Mouse (Mus musculus): Measurements from ENCODE around the gene Rusc2. TPM values are rescaled to one million over a fixed set of nuclear protein-coding genes. Genes with fewer than 3 reads are reported as not detected.

Rusc2 gene
- polyA plus RNA-seq, 1 experiment from 2014 or later, result 15.1 TPM

- Histone ChIP-seq H3K27me3 (ENCODE audit: control insufficient read depth, insufficient read depth, low read length) (no peaks in the 10 kb centered on the region), H3K9ac (ENCODE audit: low read length) (no peak overlapping the region), H3K36me3 (ENCODE audit: control insufficient read depth, insufficient read depth, low read length) (peaks cover 10% of the 10 kb centered on the region; the same call in 1 of the 2 replicates), H3K4me2 (ENCODE audit: low read depth, low read length) (no peak overlapping the region), H3K4me3 (replicated peaks; ENCODE audit: low read length) (no peak overlapping the region), H3K27ac (ENCODE audit: low read length) (no peak overlapping the region), H3K9me3 (replicated peaks; ENCODE audit: control insufficient read depth, low read length) (no peaks in the 10 kb centered on the region), H3K4me1 (ENCODE audit: control insufficient read depth, insufficient read depth, low read length) (peaks cover 10% of the 10 kb centered on the region; the same call in 1 of the 2 replicates)
- no peak for ATAC-seq (ENCODE audit: insufficient read depth, low FRiP score)
- 67% methylated on average over 16 of the region's 16 CpGs for WGBS
These were observed 35.7 kb downstream of the Rusc2 start for GRCm38 (mm10) chr4:43417269-43418062.

DNA sequence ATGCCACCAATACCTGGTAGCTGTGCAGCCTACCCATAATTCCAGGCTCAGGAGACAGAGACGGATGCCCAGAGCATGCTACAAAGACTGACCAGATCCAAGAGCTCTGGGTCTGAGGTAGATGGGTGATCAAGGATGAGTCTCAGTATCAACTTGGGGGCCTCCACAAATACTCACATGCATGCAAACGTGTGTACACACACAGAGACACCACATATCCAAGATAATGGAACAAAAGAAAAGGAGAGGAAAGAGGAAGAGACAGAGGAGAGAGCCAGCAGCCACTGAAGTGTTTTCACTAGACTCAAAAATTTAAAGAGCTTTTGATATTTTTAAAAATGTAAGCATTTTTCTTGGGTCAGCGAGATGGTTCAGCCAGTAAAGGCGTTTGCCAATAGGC, 36.7 kb downstream of the Rusc2 start:
- Histone ChIP-seq H3K9ac (ENCODE audit: low read length) (0 out of 2 replicates have a peak overlapping the region, but pooled peaks have one; percentile 38), H3K27ac (ENCODE audit: low read length) (no peak overlapping the region; the same call in 1 of the 2 replicates), H3K9me3 (replicated peaks; ENCODE audit: control insufficient read depth, low read length) (no peaks in the 10 kb centered on the region), H3K27me3 (ENCODE audit: control insufficient read depth, insufficient read depth, low read length) (no peaks in the 10 kb centered on the region), H3K36me3 (ENCODE audit: control insufficient read depth, insufficient read depth, low read length) (peaks cover 12% of the 10 kb centered on the region; the same call in 1 of the 2 replicates), H3K4me2 (ENCODE audit: low read depth, low read length) (no peak overlapping the region), H3K4me3 (replicated peaks; ENCODE audit: low read length) (no peak overlapping the region), H3K4me1 (ENCODE audit: control insufficient read depth, insufficient read depth, low read length) (peaks cover 10% of the 10 kb centered on the region; the same call in 1 of the 2 replicates)
- no peak for ATAC-seq (ENCODE audit: insufficient read depth, low FRiP score)
- WGBS, result 72% methylated on average over 4 of the region's 4 CpGs

- no peaks in the 10 kb centered on the region for H3K9me3 ChIP-seq (replicated peaks; ENCODE audit: control insufficient read depth, low read length)
- peaks cover 17% of the 10 kb centered on the region; the same call in 1 of the 2 replicates for H3K36me3 ChIP-seq (ENCODE audit: control insufficient read depth, insufficient read depth, low read length)
- H3K27ac ChIP-seq (ENCODE audit: low read length), result peak overlapping the region; percentile 34
- no peak overlapping the region for H3K4me3 ChIP-seq (replicated peaks; ENCODE audit: low read length)
- no peaks in the 10 kb centered on the region for H3K27me3 ChIP-seq (ENCODE audit: control insufficient read depth, insufficient read depth, low read length)
- H3K4me1 ChIP-seq (ENCODE audit: control insufficient read depth, insufficient read depth, low read length), result peaks cover 10% of the 10 kb centered on the region; the same call in 1 of the 2 replicates
- 66% methylated on average over 15 of the region's 15 CpGs for WGBS
- no peak overlapping the region for H3K9ac ChIP-seq (ENCODE audit: low read length)
- H3K4me2 ChIP-seq (ENCODE audit: low read depth, low read length), result no peak overlapping the region
- ATAC-seq (ENCODE audit: insufficient read depth, low FRiP score), result no peak
These were observed 37.3 kb downstream of the Rusc2 start for GRCm38 (mm10) chr4:43418973-43419656.

- ATAC-seq (ENCODE audit: insufficient read depth, low FRiP score), result no peak
These were observed 38.1 kb downstream of the Rusc2 start for GRCm38 (mm10) chr4:43419801-43420281.

GRCm38 (mm10) chr4:43420305-43420704, 38.5 kb downstream of the Rusc2 start:
- no peak overlapping the region for H3K4me2 ChIP-seq (ENCODE audit: low read depth, low read length)
- no peak overlapping the region for H3K4me3 ChIP-seq (replicated peaks; ENCODE audit: low read length)
- peaks cover 10% of the 10 kb centered on the region; the same call in 1 of the 2 replicates for H3K4me1 ChIP-seq (ENCODE audit: control insufficient read depth, insufficient read depth, low read length)
- H3K9ac ChIP-seq (ENCODE audit: low read length), result no peak overlapping the region
- peaks cover 21% of the 10 kb centered on the region; the same call in 1 of the 2 replicates for H3K36me3 ChIP-seq (ENCODE audit: control insufficient read depth, insufficient read depth, low read length)
- peak overlapping the region; percentile 34; the same call in 1 of the 2 replicates for H3K27ac ChIP-seq (ENCODE audit: low read length)
- WGBS, result 3% methylated on average over 6 of the region's 6 CpGs
- H3K27me3 ChIP-seq (ENCODE audit: control insufficient read depth, insufficient read depth, low read length), result no peaks in the 10 kb centered on the region
- ATAC-seq (ENCODE audit: insufficient read depth, low FRiP score), result peak; percentile 19; the same call in 1 of the 2 replicates
- no peaks in the 10 kb centered on the region for H3K9me3 ChIP-seq (replicated peaks; ENCODE audit: control insufficient read depth, low read length)

More at GRCm38 (mm10) chr4:43419801-43420281, 38.1 kb downstream of the Rusc2 start:
- Histone ChIP-seq H3K36me3 (ENCODE audit: control insufficient read depth, insufficient read depth, low read length) (peaks cover 21% of the 10 kb centered on the region; the same call in 1 of the 2 replicates), H3K27ac (ENCODE audit: low read length) (peak overlapping the region; percentile 34), H3K4me1 (ENCODE audit: control insufficient read depth, insufficient read depth, low read length) (peaks cover 10% of the 10 kb centered on the region; the same call in 1 of the 2 replicates), H3K4me3 (replicated peaks; ENCODE audit: low read length) (no peak overlapping the region), H3K4me2 (ENCODE audit: low read depth, low read length) (no peak overlapping the region), H3K9ac (ENCODE audit: low read length) (no peak overlapping the region), H3K27me3 (ENCODE audit: control insufficient read depth, insufficient read depth, low read length) (no peaks in the 10 kb centered on the region), H3K9me3 (replicated peaks; ENCODE audit: control insufficient read depth, low read length) (no peaks in the 10 kb centered on the region)
- 64% methylated on average over 9 of the region's 9 CpGs for WGBS

DNA sequence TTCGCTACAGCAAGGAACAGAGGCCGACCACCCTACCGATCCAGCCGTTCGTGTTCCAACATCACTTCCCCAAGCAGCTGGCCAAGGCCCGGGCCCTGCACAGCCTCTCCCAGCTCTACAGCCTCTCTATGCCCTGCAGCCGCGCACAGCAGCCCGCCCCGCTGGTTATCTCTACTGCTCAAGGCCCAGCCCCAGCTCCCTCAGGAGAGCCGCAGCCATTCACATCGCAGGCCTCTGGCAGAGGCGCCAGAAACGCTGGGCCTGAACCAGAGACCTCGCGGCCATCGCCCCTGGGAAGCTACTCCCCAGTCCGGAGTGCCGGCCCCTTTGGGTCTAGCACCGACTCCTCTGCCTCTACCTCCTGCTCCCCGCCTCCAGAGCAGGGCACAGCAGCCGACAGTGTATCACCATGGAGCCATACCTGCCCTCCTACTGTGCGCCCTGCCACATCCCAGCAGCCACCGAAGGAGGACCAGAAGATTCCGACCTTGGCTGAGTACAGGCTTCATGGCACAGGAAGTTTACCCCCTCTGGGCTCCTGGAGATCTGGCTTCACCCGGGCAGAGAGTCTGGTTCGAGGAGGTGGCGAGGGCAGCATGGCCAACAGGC, 40.0 kb downstream of the Rusc2 start:
- Histone ChIP-seq H3K4me2 (ENCODE audit: low read depth, low read length) (no peak overlapping the region), H3K4me1 (ENCODE audit: control insufficient read depth, insufficient read depth, low read length) (peaks cover 14% of the 10 kb centered on the region; the same call in 1 of the 2 replicates), H3K36me3 (ENCODE audit: control insufficient read depth, insufficient read depth, low read length) (peaks cover 18% of the 10 kb centered on the region), H3K27me3 (ENCODE audit: control insufficient read depth, insufficient read depth, low read length) (peaks cover 3% of the 10 kb centered on the region; the same call in 1 of the 2 replicates), H3K27ac (ENCODE audit: low read length) (no peak overlapping the region), H3K4me3 (replicated peaks; ENCODE audit: low read length) (no peak overlapping the region), H3K9ac (ENCODE audit: low read length) (no peak overlapping the region), H3K9me3 (replicated peaks; ENCODE audit: control insufficient read depth, low read length) (no peaks in the 10 kb centered on the region)
- no peak for ATAC-seq (ENCODE audit: insufficient read depth, low FRiP score)
- 77% methylated on average over 28 of the region's 28 CpGs for WGBS

DNA sequence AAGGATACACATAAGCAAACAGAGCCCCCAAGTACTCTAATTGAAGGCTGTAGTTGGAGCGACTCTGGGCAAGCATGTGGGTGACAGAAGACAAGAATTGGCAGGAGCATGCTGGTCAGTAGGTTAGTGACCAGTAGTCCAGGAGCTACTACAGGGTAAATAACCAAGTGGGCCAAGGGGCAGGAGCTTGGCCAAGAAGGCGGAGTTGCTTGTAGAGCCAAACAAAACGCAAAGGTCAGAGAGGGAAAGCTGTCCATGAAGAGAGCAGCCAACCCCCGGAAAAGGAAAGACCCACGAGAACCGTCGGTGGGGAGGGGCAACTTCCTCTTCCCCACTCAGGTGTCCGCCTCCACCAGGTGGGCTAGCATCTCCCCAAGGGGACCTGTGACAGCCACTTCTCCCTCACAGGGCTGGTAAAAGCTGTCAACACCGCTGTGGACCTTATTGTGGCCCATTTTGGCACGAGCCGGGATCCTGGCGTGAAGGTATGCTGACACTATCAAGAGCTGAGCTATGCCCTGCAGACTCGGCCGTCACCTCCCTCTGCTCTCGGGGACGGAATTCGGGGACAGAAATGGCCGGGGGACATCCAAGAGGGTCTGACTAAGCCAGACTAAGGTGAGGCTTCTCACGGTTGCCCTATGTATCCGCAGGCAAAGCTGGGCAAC, 41.6 kb downstream of the Rusc2 start:
- Histone ChIP-seq H3K4me3 (replicated peaks; ENCODE audit: low read length) (no peak overlapping the region), H3K27me3 (ENCODE audit: control insufficient read depth, insufficient read depth, low read length) (peaks cover 6% of the 10 kb centered on the region; the same call in 1 of the 2 replicates), H3K9ac (ENCODE audit: low read length) (no peak overlapping the region), H3K4me1 (ENCODE audit: control insufficient read depth, insufficient read depth, low read length) (peaks cover 10% of the 10 kb centered on the region; the same call in 1 of the 2 replicates), H3K9me3 (replicated peaks; ENCODE audit: control insufficient read depth, low read length) (no peaks in the 10 kb centered on the region), H3K27ac (ENCODE audit: low read length) (no peak overlapping the region), H3K4me2 (ENCODE audit: low read depth, low read length) (no peak overlapping the region), H3K36me3 (ENCODE audit: control insufficient read depth, insufficient read depth, low read length) (peaks cover 19% of the 10 kb centered on the region)
- ATAC-seq (ENCODE audit: insufficient read depth, low FRiP score), result no peak
- 85% methylated on average over 20 of the region's 20 CpGs for WGBS

DNA sequence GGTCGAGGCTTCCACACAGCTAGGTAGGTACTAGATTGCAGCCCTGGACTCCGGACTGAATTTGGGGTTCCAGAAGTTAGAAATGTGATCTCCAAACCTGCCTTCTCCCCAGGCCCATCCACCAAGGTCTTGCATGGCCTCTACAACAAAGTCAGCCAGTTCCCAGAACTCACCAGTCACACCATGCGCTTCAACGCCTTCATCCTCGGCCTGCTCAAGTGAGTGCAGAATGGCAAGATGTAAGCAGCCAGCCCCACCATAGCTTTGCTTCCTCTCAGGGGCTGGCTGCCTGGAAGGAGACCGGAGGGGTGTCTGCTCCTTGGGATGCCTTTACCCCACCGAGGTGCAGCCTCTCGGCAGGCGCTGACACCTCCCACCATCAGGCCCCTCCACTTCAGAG, 42.3 kb downstream of the Rusc2 start:
- Histone ChIP-seq H3K27ac (ENCODE audit: low read length) (no peak overlapping the region), H3K4me3 (replicated peaks; ENCODE audit: low read length) (no peak overlapping the region), H3K4me2 (ENCODE audit: low read depth, low read length) (no peak overlapping the region), H3K27me3 (ENCODE audit: control insufficient read depth, insufficient read depth, low read length) (peaks cover 6% of the 10 kb centered on the region; the same call in 1 of the 2 replicates), H3K9me3 (replicated peaks; ENCODE audit: control insufficient read depth, low read length) (no peaks in the 10 kb centered on the region), H3K9ac (ENCODE audit: low read length) (no peak overlapping the region), H3K36me3 (ENCODE audit: control insufficient read depth, insufficient read depth, low read length) (peaks cover 19% of the 10 kb centered on the region), H3K4me1 (ENCODE audit: control insufficient read depth, insufficient read depth, low read length) (peaks cover 17% of the 10 kb centered on the region)
- WGBS, result 84% methylated on average over 9 of the region's 9 CpGs
- no peak for ATAC-seq (ENCODE audit: insufficient read depth, low FRiP score)
